Mouse (Mus musculus) retina, postnatal 1 day (tissue): ENCODE data around the gene Gm49337.

Source experiments
- DNase-seq: peaks from one replicate; pipeline ENCODE4 v3.0.0-alpha.2; 2012

The Gm49337 gene

DNA sequence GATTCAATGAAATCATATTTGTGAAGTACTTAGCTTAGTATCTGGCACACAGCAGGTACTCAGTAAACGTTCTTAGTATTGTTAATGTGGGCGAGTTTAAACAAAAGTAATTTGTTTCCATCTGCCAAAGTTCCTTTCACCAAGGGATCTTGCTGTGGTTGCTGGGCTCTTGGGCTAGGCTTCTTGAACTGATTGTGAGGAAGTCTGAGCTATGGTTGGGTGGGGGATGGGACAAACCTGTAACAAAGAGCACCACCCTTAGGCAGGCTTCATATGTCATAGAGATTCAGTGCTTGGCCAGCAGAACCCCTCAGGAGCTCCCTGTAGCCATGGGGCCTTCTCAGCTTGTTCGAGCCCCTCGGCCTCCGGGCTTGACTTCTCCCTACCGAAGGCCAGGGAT is at the start of gene Gm49337, which contains the start of gene 1700042G07Rik:
TSS of gene Gm49337 (plus strand) at position 313 of the 400 bp plus-strand sequence.
TSS of gene 1700042G07Rik (plus strand) at position 301 of the 400 bp plus-strand sequence.
- peak; percentile 26 for DNase-seq

DNA sequence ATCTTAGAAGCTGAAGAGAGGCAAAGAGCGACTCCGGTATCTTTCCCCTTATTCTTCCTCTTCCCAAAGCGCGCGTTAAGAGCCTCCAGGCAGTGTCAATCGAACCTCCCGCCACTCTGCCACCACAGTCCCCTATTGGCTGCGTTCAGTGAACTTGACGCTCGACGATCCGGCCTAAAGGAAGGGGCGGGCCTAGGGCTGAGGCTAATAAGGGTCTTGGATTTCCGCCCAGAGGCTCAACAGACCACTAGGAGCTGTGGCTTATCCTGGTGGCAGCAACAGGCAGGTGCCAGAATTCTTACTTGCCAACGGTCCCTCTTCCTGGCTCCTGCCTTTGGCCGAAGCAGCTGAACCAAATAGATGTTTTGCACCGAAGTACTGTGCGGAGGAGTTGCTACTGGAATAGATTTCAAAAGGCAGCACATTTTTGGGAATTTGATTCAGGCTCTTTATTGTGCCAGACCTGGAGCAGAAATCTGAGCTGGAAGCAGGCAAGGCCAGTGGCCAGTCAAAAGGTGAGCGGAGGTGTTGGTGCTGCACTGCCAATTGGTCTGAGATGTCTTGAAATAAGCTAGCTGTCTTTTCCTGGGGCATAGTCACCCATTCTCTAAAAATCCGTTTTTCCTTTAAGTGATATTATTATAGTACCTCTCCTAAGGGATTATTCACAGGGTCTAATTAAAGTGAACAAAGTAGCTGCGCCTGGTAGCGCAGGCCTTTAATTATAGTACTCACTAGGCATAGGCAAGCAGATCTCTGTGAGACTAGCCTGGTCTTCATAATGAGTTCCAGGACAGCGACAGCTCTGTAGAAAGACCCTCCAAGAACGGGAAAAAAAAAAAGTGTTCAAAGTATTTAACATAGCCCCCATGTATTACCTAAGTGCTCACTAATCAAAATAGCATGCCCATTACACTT is 49.3 kb upstream of the Gm49337 start, which contains the start of the genes Rad54l and Pomgnt1:
TSS of gene Rad54l (minus strand) at position 89 of the 918 bp plus-strand sequence.
TSS of gene Pomgnt1 (plus strand) at position 239 of the 918 bp plus-strand sequence.
- peak; percentile 98 for DNase-seq

DNA sequence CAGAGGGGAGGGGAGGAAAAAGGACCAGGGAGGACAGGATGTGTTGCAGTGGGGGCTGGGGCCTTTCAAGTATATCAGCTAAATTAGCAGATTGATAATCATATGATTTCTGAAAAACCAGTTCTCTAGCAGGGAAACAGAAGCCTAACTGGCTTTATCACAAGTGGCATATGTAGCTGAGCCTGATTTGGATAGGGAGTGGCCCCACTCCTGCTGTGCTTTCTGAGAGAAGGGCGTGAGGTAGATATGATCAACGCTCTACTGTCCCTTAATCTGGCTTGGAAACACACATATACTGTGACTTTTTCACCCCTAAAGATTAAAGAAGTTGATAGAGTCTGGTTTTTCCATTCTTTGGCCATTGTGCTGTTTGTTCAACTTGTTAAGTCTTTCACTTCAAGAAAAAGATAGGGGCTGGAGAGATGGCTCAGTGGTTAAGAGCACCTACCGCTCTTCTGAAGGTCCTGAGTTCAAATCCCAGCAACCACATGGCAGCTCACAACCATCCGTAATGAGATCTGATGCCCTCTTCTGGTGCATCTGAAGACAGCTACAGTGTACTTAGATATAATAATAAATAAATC is 47.3 kb upstream of the Gm49337 start:
- DNase-seq, result no peak

DNA sequence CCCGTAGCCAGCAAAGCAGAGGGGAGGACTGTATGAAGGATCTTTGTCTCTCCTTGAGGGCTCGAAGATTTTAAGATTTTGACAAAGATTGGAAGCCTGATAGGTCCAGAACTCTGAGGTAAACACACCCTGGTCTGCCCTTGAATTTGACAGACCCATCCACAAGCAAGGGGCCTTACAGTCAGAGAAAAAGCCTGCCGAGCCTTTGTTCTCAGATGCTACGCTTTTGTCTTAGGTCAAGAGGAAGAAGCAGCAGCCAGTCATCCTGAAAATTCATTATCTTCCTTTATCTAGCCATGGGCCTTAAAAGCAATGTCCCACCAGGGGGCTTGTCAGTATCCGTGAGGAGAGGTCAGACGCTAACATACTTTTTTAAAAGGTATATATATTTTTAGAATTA is 45.2 kb upstream of the Gm49337 start:
- no peak for DNase-seq

DNA sequence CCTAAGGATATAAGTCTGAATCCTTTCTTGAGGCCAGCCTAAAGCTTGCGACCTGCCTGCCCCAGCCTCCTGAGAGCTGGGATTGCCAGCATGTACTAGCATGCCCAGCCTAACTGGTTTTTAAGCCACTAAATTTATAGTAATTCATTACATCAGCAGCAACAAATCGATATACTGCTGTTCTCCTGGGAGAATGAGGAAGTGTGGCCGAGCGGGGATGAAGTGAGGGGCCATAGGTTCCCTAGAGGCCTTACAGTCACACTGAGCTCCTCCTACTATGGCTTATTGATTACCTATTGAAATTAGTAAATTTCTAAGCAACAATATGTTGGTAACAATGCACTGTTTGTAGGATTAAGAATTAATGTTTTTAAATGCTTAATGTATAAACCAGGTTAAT is 40.1 kb upstream of the Gm49337 start:
- DNase-seq, result no peak

DNA sequence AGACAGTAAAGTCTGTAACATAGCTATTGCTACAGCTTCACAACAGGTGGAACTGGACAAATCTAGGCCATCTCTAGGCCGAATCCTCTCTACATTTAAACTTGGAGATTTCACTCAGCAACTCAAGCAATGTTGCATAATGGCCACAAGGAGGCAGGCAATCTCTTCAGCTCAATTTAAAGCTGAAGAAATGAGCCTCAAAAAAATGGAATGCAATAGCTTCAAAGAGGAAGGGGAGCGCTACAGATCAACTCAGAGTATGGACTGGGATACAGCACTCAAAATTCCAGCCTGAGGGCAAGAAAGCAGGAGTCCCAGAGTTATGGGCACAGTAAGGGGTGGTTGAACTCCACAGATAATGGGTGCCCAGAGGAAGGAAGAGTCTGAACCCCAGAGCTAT is 38.2 kb upstream of the Gm49337 start:
- DNase-seq, result peak; percentile 74

DNA sequence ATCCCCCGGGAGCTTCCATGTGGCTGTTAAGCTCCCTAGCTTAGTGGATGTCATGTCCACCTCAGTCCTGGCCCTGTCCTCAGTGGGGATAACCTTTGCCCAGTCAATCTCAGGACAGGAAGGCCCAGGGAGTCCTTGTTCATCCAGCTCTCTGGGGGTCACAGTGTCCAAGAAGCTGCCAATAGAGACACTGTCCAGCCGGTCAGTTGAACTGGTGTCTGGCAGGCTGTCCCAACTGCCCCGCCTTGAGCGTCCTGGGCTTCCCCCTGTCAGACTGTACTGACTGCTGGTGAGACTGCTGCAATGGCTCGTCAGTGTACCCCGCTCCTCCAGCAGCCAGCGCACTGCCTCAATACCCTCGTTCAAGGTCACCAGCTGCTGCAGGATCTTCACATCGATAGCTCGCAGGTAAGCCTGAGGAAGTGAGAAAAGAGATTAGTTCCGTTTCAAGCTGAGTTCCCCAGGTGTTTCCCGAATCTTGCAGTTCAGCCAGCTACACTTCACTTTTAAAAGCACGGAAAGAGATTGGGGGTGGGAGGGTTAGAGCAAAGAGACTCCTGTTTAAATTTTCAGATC is 35.7 kb upstream of the Gm49337 start:
- DNase-seq, result no peak

DNA sequence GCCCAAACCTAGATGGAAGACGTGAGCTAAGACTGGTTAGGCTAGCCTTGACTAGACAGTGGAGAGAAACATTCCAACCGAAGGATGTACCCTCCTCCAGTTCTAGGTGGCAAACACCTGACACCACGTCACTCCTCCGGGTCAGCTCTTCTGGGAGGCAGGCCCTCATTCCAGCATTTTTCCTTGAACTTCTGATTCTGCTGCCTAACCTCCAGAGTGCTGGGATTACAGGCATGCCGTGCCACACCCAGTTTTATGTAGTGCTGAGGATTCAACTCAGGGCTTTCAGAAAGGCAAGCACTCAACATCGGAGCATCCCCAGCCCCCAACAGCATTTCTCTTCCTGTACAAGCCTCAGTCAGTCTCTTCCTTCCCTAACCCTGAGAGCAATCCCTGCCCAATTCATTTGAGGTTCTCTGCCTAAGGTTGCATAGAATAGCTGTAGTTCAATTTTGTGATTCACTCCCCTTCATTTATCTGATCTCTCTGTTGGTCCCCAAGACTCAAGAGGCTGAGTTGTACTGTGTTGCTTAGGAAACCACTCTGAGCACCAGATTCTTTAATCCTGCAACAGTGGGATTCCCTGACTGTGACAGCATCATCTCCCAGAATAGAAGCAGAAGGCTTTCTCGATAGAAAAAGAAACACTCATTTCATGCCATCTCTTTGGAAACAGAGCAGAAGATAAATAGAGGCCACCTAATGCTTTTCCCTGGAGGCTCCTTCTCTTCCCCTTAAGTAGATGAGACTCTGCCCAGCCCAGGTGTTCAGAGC is 32.2 kb upstream of the Gm49337 start:
- no peak for DNase-seq

DNA sequence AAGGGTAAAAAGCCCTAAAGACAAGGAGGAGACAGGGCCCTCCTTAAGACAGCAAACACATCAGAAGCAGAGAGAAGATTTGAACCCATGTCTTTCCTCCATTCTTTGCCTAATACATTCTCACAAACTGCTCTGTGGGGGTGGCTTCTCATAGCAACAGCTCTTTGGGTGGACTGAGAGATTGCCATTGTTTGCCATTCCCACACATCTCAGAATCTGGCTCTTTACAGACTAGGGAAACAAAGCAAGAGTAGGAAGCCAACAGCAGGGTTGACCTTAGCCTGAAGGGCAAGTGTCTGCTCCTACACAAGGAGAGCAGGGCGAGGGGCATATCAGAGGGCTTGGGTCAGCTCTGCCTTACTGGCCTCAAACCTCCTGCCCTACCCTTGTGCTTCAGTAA is 31.4 kb upstream of the Gm49337 start:
- no peak for DNase-seq

DNA sequence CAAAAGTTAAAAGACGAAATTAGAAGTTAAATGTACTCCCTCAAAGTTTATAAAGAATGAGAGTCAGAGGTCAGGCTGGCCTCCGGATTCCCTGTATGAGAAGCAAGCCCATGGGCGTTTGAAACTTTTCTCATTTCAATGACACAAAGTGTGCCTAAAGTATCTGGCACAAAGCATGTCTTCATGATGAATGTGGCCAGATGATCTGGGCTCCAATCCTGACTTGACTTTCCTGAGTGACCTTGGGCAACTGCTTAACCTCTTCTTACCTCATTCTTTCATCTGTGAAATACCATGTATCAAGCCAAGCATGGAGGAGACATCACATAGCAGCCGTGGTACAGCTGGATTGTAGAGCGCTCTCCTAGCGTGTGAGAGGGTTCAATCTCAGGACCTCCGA is 30.9 kb upstream of the Gm49337 start:
- no peak for DNase-seq

DNA sequence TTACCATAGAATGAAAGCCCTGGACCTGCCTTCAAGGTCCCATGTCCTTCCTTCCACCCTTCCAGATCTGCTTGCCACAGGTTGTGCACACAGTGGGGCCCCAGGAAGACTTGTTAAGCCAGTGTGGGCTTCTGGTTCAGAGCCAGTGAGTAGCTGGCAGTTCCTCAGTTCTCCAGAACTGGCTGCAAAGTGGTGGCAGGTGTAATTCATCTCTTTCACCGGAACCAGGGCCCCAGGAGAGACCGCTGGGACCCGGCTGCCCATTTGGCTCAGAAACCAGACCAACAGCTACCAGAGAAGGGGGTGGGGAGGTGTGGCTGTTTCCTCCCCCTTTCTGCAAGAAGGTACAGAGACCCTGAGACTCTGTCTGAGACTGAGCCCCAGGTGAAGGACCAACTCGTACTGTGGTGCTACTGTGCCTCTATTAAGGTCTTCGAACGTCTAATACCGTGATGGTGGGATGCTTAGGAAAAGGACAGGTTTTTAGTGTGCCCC is 29.8 kb upstream of the Gm49337 start:
- DNase-seq, result no peak

DNA sequence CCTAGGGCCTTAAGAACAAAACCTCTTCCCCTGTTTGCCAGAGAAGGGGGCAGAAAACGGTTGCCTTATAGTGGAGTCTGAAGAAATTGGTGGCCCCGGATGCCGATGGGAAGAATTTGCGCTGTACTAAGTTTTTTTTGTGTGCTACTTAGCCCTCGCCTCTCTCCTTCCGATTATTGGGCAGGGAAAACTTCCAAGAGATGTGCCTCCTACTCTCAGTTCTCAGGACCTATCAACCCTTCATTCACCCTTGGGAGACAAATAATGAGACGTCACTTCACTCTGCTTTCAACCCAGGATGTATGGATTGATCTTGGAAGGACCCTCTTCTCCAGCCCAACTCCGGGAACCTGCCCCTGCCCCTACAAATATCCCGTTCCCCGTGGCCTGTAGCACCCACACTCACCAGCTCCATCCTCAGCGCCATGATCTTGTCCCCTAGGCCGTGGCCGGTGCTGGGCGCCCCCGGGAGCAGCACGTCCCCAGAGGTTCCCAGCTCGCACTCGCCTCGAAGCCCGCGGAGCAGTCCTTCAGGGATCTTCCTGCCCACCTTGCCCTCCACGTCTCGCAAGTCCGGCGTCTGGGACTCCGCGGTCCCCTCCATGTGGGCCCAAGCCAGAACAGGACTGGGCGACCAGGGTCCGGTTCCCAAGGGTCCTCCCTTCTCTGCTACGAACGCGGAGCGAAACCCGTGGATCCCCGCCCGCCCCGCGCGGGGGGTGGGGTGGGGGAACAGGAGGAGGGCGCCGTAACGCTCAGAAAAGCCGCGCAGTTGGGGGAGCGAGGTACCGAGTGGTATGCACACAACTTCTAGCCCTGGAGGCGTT is 29.1 kb upstream of the Gm49337 start:
- DNase-seq, result peak; percentile 80

DNA sequence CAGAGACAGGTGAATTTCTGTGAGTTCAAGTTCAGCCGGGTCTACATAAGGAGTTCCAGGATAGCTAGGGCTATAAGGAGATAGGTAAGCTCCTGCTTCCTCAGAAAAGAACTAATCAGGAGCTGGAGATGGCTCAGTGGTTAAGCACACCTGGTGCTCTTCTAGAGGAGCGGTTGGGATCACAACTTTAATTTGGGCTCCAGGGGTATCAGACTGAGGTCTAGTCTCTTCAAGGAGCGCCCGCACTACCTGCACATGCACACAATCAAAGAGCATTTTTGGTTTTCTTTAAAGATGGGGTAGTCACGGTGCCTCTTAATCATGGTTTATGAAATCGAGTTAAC is 23.4 kb upstream of the Gm49337 start:
- no peak for DNase-seq

DNA sequence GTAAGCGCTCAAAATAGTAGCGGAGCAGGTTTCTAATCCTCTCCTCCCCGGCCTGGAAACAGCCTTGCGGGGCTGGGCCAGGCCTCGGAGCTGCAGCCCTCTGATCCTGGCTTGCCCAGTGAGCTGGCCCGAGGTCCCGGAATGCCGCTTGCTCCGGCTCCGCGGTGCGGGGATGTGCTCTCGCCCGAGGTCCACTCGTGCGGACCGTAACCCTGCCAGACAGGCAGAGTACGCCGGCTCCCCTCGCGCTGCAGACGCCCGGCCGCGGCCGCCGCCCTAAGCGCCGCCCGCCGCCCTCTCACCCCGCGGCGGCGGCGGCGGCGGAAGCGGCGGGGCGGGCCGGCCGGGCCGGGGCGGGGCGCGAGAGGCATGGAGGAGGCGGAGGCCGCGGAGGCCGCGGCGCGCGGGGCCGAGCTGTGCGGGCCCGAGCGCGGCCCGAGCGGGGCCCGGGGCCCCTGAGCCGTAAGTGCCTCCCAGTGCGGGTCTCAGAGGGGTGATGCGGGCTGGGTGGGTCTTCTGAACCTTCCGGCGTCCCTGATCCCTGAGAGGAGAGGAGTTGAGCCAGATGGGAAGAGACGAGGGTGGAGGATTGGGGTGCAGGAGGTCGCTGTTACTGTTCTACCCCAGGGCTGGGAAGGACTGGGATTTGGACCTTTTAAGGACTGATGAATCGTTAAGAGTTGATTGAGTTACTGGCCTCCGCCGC is 22.9 kb upstream of the Gm49337 start:
- peak; percentile 81 for DNase-seq

DNA sequence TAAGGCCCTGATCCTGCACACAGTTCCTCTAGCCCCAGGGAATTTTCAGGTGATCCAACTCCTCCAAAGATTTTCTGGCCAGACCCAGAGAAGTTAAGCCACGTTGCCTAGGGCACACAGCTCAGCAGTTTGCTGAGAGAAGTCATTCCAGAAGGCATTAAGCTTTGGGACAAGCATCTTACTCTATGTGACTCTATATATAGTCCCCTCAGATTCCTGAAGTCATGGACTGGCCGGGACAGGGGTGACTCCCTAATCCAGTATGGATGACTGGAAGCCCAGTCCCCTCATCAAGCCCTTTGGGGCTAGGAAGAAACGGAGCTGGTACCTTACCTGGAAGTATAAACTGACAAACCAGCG is 22.3 kb upstream of the Gm49337 start:
- DNase-seq, result no peak

DNA sequence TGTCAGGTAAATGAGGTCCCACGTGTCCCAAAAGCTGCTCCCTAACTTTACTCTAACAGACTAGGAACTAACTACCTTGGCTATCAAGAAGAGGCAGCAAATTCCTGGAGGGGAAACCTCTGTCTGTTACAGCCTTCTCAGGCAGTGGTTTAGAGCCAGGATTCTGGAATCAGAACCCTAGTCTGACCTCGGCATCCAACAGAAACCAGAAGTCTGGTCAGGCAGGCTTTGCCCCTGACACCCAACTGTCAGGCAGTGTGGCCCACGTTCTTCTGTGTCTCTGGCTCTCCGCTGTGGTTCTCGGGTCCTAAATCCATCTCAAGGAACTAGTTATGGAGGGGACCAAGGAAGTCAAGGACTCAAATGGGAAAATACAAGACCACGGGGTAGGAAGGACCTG is 21.9 kb upstream of the Gm49337 start, which contains the start of gene Lurap1:
TSS of gene Lurap1 (minus strand) at position 101 of the 400 bp plus-strand sequence.
- no peak for DNase-seq

DNA sequence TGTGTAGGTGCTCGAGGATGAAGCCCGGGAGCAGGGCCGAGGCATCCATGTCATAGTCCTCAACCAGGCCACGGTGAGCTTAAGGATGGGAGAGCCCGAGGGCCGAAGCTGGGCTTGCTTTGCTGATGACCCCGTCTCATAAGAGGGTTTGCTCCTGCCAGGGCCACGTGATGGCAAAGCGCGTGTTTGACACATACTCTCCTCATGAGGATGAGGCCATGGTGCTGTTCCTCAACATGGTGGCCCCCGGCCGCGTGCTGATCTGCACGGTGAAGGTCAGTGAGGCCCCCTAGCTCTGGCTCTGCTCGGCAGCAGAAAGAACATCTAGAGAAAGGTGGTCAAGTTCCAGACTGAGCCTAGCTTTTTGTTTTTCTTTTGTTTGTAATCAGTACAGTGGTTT is 20.5 kb upstream of the Gm49337 start:
- DNase-seq, result no peak

DNA sequence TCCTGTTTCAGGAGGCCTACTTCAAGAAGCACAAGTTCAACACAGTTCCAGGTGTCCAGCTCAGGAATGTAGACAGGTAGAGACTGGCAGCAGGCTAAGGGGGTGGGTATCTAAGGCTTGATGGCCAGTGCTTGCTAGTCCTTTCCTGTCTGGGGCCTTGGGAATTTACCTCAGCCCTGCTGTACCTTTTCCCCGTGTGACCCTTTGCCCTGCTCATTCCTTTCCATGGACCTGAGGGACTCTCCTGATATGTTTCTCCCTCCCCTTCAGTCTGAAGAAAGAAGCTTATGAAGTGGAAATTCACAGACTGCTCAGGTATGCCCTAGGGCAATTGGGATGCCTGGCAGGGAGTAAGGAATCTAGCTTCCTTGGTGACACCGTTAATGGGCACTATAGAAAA is 15.3 kb upstream of the Gm49337 start:
- DNase-seq, result no peak

DNA sequence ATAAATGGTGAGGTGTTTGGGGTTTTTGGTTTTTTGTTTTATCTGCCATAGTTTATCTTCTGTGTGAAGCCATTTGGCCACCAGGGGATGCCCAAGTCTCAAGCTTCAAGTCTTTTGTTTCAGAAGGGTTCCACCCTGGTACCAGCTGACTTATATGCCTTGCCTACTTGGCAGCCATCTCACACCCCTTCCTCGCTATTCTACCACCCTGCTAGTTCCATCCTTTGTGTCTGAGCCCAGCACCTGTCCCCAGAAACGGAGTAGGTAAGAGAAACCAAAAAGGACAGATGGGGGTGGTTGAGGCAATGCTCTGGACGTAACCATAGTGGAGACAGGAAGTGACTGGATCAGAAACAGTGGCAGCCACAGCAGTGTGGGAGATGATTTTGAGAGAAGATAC is 13.3 kb upstream of the Gm49337 start:
- DNase-seq, result peak; percentile 69

DNA sequence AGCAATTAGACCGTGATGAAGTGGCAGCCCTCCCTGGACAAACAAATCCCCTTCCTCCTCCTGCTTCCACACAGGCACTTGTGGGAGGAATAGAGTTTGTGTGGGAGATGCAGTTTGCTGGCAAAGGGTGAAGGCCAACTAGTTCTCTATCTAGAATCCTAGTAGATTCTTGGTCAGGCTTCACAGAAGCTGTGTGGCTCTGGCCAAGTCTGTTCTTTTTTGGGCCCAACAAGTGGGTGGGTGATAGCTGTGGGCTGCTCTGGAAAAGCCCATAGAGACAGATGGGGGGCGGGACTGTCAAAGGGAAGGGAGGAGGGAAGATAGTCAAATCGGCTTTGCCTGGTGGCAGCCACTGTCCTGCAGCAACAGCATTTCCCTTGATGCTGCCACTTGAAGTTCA is 12.4 kb upstream of the Gm49337 start:
- DNase-seq, result no peak

DNA sequence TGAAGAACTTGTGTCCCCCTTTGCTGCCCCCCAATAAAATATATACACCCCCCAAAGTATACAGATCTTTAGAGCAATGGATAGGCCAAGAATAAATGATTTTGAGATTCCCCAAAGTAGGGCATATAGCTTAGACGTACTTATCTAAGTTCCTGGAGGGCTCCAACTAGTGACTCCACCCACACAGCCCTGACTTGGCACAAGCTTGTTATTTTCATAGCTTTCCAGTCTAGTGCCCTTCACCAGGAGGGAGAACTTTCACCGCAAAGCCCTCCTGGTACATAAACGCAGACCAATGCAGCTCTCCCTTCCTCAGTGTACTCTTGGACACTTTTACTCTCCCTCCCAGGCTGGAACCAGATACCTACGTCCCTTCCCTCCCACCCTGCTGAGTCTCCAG is 11.0 kb upstream of the Gm49337 start:
- no peak for DNase-seq
